Mouse (Mus musculus) liver, embryonic 13.5 days (tissue): ENCODE results near the gene Aldh1a7. TPM values are rescaled to one million over a fixed set of nuclear protein-coding genes. Genes with fewer than 3 reads are reported as not detected.
A peak's percentile ranks its signal among the peaks of the same experiment; 100 is the strongest.

ENCODE experiments used
- ATAC-seq: fragments of 200-750 bp; cut with Nextera tagmentation; 2 replicates; pipeline ENCODE4 v1.8.0; 2017; ENCODE audit warnings: low read depth, mild to moderate bottlenecking, moderate number of reproducible peaks, moderate library complexity
- DNase-seq: peaks from one replicate; pipeline ENCODE4 v3.0.0; 2022
- H3K27ac ChIP-seq: fragments of 300-500 bp; sonication (generic); 2 replicates; pipeline ENCODE4 v1.5.1; 2015; ENCODE audit warnings: moderate library complexity, mild to moderate bottlenecking, inconsistent platforms
- H3K27me3 ChIP-seq: fragments of 300-500 bp; sonication (generic); 2 replicates; pipeline ENCODE4 v1.6.1; 2015; ENCODE audit warnings: mild to moderate bottlenecking, inconsistent platforms
- H3K36me3 ChIP-seq: fragments of 300-500 bp; sonication (generic); 2 replicates; pipeline ENCODE4 v1.6.1; 2015; ENCODE audit warnings: mild to moderate bottlenecking, inconsistent platforms
- H3K4me1 ChIP-seq: fragments of 300-500 bp; sonication (generic); replicated peaks from 2 replicates; pipeline ENCODE4 v1.6.1; 2015; ENCODE audit warnings: inconsistent platforms
- H3K4me2 ChIP-seq: fragments of 300-500 bp; sonication (generic); 2 replicates; pipeline ENCODE4 v1.6.1; 2015; ENCODE audit warnings: inconsistent platforms, mild to moderate bottlenecking, moderate library complexity
- H3K4me3 ChIP-seq: fragments of 300-500 bp; sonication (generic); replicated peaks from 2 replicates; pipeline ENCODE4 v1.5.1; 2015; ENCODE audit warnings: mild to moderate bottlenecking, inconsistent platforms
- H3K9ac ChIP-seq: fragments of 300-500 bp; sonication (generic); 2 replicates; pipeline ENCODE4 v1.6.1; 2015; ENCODE audit warnings: mild to moderate bottlenecking, inconsistent platforms
- H3K9me3 ChIP-seq: fragments of 300-500 bp; sonication (generic); replicated peaks from 2 replicates; pipeline ENCODE4 v1.6.1; 2016; ENCODE audit warnings: inconsistent platforms
- WGBS: fragments of 180-500 bp; shearing (Covaris S2); methylation state at CpG from one replicate; pipeline ENCODE4 v1.1.7; 2015; ENCODE audit not compliant: insufficient replicate concordance; 5-methylcytosine and 5-hydroxymethylcytosine counted together
- polyA plus RNA-seq: library from polyadenylated mRNA; unstranded; fragments of >200 nt; fragmentation: Nextera tagmentation; extraction: Ambion mirVana; gene quantifications from 2 replicates; pipeline ENCODE4 v1.2.1, GENCODE M21; 2015

Aldh1a7 gene
- 0.59 and 1.0 TPM in 2 replicates for polyA plus RNA-seq

GRCm38 (mm10) chr19:20727381-20727780, at the start of gene Aldh1a7:
TSS of gene Aldh1a7 (minus strand) at chr19:20727562.
- WGBS, result 56% methylated on average over 2 of the region's 2 CpGs
- no peak within 1 kb of the TSS for H3K4me2 ChIP-seq
- DNase-seq (no peak), ATAC-seq (peak; percentile 76)
- no peaks in the 10 kb centered on the region for H3K9me3 ChIP-seq
- no peak within 1 kb of the TSS for H3K4me3 ChIP-seq
- no peak within 1 kb of the TSS for H3K27ac ChIP-seq
- H3K4me1 ChIP-seq, result no peaks in the 10 kb centered on the region
- no peaks in the 10 kb centered on the region for H3K27me3 ChIP-seq
- no peaks in the 10 kb centered on the region for H3K36me3 ChIP-seq
- H3K9ac ChIP-seq, result no peak within 1 kb of the TSS

- ATAC-seq, result no peak
- DNase-seq, result no peak
- Histone ChIP-seq H3K4me3 (no peak overlapping the region), H3K27ac (no peak overlapping the region), H3K9ac (no peak overlapping the region), H3K36me3 (no peaks in the 10 kb centered on the region), H3K4me2 (no peak overlapping the region), H3K27me3 (no peaks in the 10 kb centered on the region), H3K9me3 (no peaks in the 10 kb centered on the region), H3K4me1 (no peaks in the 10 kb centered on the region)
- WGBS, result 56% methylated on average over 2 of the region's 2 CpGs
Measured at GRCm38 (mm10) chr19:20775681-20776080, 48.3 kb upstream of the Aldh1a7 start.

DNA sequence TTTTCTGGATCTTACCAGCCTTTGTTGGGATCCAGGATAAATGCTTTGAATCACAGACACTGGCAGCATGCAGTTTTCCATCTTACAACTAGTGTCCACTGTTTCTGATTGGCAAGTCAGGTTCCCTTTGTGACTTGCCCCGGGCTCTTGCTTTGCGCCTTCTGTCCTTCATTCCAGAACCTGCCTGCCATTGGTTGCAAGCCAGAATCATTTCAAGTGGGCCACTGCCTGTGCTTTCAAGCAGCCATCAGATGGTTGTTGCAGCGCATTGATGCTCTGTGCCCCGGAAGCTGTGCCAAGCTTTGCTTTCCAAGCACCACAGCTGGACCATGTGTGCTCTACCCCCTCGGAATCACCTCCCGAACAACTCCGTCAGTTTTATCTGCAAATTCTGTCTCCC, 46.6 kb upstream of the Aldh1a7 start:
- H3K36me3 ChIP-seq, result no peaks in the 10 kb centered on the region

GRCm38 (mm10) chr19:20764214-20764613, 36.9 kb upstream of the Aldh1a7 start:
- Histone ChIP-seq H3K4me1 (peaks cover 20% of the 10 kb centered on the region), H3K36me3 (no peaks in the 10 kb centered on the region), H3K9me3 (no peaks in the 10 kb centered on the region), H3K4me2 (no peak overlapping the region), H3K27me3 (no peaks in the 10 kb centered on the region), H3K4me3 (no peak overlapping the region), H3K9ac (no peak overlapping the region), H3K27ac (no peak overlapping the region)
- DNase-seq, result no peak
- ATAC-seq, result no peak
- 10% methylated on average over 1 of the region's 1 CpGs for WGBS

More for the DNA sequence above, 46.6 kb upstream of the Aldh1a7 start:
- H3K27me3 ChIP-seq, result no peaks in the 10 kb centered on the region
- DNase-seq, result no peak
- H3K9ac ChIP-seq, result no peak overlapping the region
- no peak for ATAC-seq
- no peaks in the 10 kb centered on the region for H3K4me1 ChIP-seq
- H3K9me3 ChIP-seq, result no peaks in the 10 kb centered on the region
- no peak overlapping the region for H3K4me2 ChIP-seq
- no peak overlapping the region for H3K4me3 ChIP-seq
- 77% methylated on average over 7 of the region's 7 CpGs for WGBS
- H3K27ac ChIP-seq, result no peak overlapping the region

DNA sequence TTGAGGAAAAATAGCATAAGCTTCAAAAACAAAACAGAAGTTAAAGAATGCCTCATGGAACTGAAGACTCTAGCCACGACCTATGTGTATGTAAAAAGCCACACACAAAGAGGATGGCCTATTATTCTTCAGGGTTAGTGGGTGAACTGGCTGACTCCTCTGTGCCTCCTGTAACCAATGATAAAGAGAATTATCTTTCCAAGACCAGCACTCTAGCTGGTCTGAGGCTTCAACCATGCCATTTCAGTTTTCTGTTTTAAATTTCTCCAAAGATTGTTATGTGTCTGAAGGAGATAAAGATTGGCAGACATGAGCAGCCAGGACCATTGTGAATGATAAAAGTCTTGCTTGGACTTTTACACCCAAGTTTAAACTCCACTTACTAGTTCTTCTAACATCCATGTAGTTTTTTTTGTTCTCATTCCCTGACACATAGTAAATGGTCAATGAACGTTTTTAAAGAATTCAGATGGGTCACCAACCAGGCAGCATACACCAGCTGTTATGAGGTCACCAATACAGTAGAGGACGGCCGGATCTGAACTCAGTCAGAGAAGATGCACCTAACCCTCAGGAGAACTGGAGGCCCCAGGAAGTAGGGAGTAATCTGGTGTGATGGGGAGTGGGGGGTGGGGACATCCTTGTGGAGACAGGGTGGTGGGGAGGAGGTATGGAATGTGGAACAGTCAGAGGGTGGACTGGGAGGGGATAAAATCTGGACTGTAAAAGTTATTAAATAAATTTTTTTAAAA, 34.5 kb upstream of the Aldh1a7 start:
- Histone ChIP-seq H3K27me3 (no peaks in the 10 kb centered on the region), H3K4me2 (no peak overlapping the region), H3K27ac (peak overlapping the region; percentile 16; the same call in 1 of the 2 replicates), H3K4me1 (peaks cover 20% of the 10 kb centered on the region), H3K9ac (no peak overlapping the region), H3K36me3 (no peaks in the 10 kb centered on the region), H3K9me3 (no peaks in the 10 kb centered on the region), H3K4me3 (no peak overlapping the region)
- 21% methylated on average over 4 of the region's 4 CpGs for WGBS
- peak; percentile 94 for ATAC-seq
- DNase-seq, result peak; percentile 5

DNA sequence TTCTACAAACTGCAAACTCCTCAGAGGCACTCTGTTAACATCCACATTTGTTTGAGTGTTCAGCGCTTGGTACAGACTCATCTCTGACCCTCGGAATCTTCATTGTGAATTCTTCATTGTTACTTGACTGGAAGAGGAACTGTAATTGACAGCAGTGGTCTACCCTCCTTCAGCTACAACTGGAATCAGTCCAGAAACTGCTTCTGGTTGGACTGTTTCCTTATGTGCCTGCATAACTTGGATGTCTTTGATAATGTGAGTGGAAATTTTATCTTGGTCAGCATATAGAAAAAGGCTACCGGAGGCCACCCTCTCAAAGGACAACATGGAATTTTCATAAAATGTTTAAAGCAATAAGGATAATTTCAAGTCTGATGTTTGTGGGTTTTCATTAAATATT, 33.8 kb upstream of the Aldh1a7 start:
- Histone ChIP-seq H3K36me3 (no peaks in the 10 kb centered on the region), H3K4me1 (peaks cover 20% of the 10 kb centered on the region), H3K4me2 (no peak overlapping the region), H3K27ac (peak overlapping the region; percentile 39), H3K27me3 (no peaks in the 10 kb centered on the region), H3K4me3 (no peak overlapping the region), H3K9me3 (no peaks in the 10 kb centered on the region), H3K9ac (no peak overlapping the region)
- DNase-seq (no peak), ATAC-seq (peak; percentile 72)
- 38% methylated on average over 3 of the region's 3 CpGs for WGBS

GRCm38 (mm10) chr19:20744630-20745029, 17.3 kb upstream of the Aldh1a7 start:
- no peak for ATAC-seq
- no peaks in the 10 kb centered on the region for H3K4me1 ChIP-seq
- H3K4me3 ChIP-seq, result no peak overlapping the region
- WGBS, result 67% methylated on average over 1 of the region's 1 CpGs
- H3K36me3 ChIP-seq, result no peaks in the 10 kb centered on the region
- no peak overlapping the region for H3K4me2 ChIP-seq
- no peak for DNase-seq
- no peaks in the 10 kb centered on the region for H3K9me3 ChIP-seq
- no peak overlapping the region for H3K9ac ChIP-seq
- no peaks in the 10 kb centered on the region for H3K27me3 ChIP-seq
- no peak overlapping the region for H3K27ac ChIP-seq

- no peaks in the 10 kb centered on the region for H3K27me3 ChIP-seq
Measured at GRCm38 (mm10) chr19:20728278-20728677, 916 bp upstream of the Aldh1a7 start.

GRCm38 (mm10) chr19:20722913-20723312, 4.4 kb downstream of the Aldh1a7 start:
- no peak overlapping the region for H3K27ac ChIP-seq
- H3K27me3 ChIP-seq, result no peaks in the 10 kb centered on the region
- DNase-seq (no peak), ATAC-seq (no peak)
- no peaks in the 10 kb centered on the region for H3K4me1 ChIP-seq
- no peak overlapping the region for H3K9ac ChIP-seq
- 54% methylated on average over 2 of the region's 2 CpGs for WGBS
- no peaks in the 10 kb centered on the region for H3K9me3 ChIP-seq
- H3K36me3 ChIP-seq, result no peaks in the 10 kb centered on the region
- H3K4me2 ChIP-seq, result no peak overlapping the region
- H3K4me3 ChIP-seq, result no peak overlapping the region

More at GRCm38 (mm10) chr19:20728278-20728677, 916 bp upstream of the Aldh1a7 start:
- DNase-seq (no peak), ATAC-seq (no peak)
- Histone ChIP-seq H3K4me1 (no peaks in the 10 kb centered on the region), H3K4me3 (no peak overlapping the region), H3K27ac (no peak overlapping the region), H3K9me3 (no peaks in the 10 kb centered on the region), H3K9ac (no peak overlapping the region), H3K4me2 (no peak overlapping the region), H3K36me3 (no peaks in the 10 kb centered on the region)
- 76% methylated on average over 1 of the region's 1 CpGs for WGBS

DNA sequence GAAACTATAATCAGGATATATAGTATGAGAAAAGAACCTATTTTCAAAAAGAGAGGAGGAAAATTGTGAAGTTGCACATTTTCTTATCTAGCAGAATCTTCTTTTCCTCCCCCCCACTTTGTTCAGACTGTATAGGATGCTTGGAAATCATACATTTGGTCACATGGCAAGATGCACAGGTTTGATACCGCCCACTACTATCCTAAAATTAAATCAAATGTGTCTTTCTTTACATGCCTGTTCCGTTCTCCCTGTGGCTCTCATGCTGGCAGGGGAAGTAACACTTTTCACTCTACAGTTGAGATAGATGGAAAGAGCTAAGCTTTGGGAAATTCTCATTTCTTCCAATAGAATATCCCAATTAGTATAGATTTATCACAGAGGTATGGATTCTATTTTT, 7.1 kb downstream of the Aldh1a7 start:
- H3K9ac ChIP-seq, result no peak overlapping the region
- H3K4me3 ChIP-seq, result no peak overlapping the region
- ATAC-seq (no peak), DNase-seq (no peak)
- no peaks in the 10 kb centered on the region for H3K27me3 ChIP-seq
- no peaks in the 10 kb centered on the region for H3K36me3 ChIP-seq
- WGBS, result 46% methylated on average over 2 of the region's 2 CpGs
- H3K4me1 ChIP-seq, result no peaks in the 10 kb centered on the region
- no peaks in the 10 kb centered on the region for H3K9me3 ChIP-seq
- H3K4me2 ChIP-seq, result no peak overlapping the region
- no peak overlapping the region for H3K27ac ChIP-seq

GRCm38 (mm10) chr19:20715617-20716016, 11.7 kb downstream of the Aldh1a7 start:
- H3K4me1 ChIP-seq, result no peaks in the 10 kb centered on the region
- H3K9me3 ChIP-seq, result no peaks in the 10 kb centered on the region
- DNase-seq (no peak), ATAC-seq (no peak)
- no peaks in the 10 kb centered on the region for H3K36me3 ChIP-seq
- H3K9ac ChIP-seq, result no peak overlapping the region
- H3K4me3 ChIP-seq, result no peak overlapping the region
- H3K27ac ChIP-seq, result no peak overlapping the region
- no peak overlapping the region for H3K4me2 ChIP-seq
- 62% methylated on average over 3 of the region's 3 CpGs for WGBS
- no peaks in the 10 kb centered on the region for H3K27me3 ChIP-seq

GRCm38 (mm10) chr19:20715093-20715492, 12.3 kb downstream of the Aldh1a7 start:
- no peak for DNase-seq
- 74% methylated on average over 1 of the region's 1 CpGs for WGBS
- no peak overlapping the region for H3K27ac ChIP-seq

More at GRCm38 (mm10) chr19:20715093-20715492, 12.3 kb downstream of the Aldh1a7 start:
- Histone ChIP-seq H3K4me1 (no peaks in the 10 kb centered on the region), H3K36me3 (no peaks in the 10 kb centered on the region), H3K9me3 (no peaks in the 10 kb centered on the region), H3K4me3 (no peak overlapping the region), H3K9ac (no peak overlapping the region), H3K27me3 (no peaks in the 10 kb centered on the region), H3K4me2 (no peak overlapping the region)
- no peak for ATAC-seq
